Mouse (Mus musculus) large intestine, adult 2 months (tissue): ENCODE results near the gene Rcan2. TPM values are rescaled to one million over a fixed set of nuclear protein-coding genes. Genes with fewer than 3 reads are reported as not detected.

Experiments
- DNase-seq: peaks from one replicate; pipeline ENCODE4 v3.0.0-alpha.2; 2012; ENCODE audit warnings: low read depth, low spot score
- WGBS: fragments of 180-500 bp; shearing (Covaris S2); methylation state at CpG from one replicate; pipeline ENCODE4 v1.1.7; 2018; 5-methylcytosine and 5-hydroxymethylcytosine counted together
- polyA plus RNA-seq: library from polyadenylated mRNA; depleted of rRNA; stranded (reverse); fragments of >200 nt; gene quantifications from 2 replicates; pipeline ENCODE4 v1.2.3, GENCODE M21; 2012; rRNA removed

The Rcan2 gene
- 0.72 and 1.6 TPM in 2 replicates for polyA plus RNA-seq

DNA sequence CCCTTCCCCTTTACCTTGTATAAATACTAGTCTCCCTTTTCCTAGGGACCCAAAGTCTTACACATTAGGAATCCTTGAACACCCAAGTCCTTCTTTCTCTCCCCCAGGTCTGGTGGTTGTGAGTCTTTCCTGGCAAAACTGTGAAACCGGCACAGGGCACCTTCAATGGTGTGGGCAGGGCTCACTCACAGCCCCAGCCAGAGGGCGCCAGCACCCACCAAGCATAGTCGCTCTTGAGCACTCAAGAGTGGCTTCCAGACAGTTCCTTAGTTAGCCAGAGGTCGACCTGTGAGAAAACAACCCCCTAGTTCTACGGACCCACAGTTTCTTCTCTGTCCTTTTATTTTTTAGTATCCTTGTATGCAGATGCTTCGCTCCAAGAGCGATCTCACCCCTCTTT, at the start of gene Rcan2:
Rcan2 (plus strand) TSS at position 275 of the 400 bp plus-strand sequence.
- no peak for DNase-seq
- WGBS, result 3% methylated on average over 7 of the region's 7 CpGs

DNA sequence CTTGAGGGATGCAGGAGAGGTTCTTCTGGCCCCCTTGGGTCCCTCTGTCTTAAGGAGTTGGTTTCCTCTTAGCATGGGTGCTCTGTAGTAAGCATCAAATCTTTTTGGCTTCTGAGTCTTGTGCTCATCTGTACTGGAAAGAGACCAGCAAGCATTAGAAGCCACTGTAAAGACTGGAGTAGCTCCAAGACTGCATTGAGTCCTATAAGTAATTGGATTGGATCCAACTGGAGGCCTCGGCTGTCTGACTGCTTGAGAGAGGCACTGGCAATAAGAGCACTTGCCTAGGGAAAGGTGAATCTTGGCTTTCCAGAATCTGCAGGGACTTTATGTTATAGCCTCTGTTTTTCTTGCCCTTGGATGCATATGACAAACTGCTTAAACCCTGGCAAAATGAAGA, 48.3 kb upstream of the Rcan2 start:
- 31% methylated on average over 1 of the region's 1 CpGs for WGBS
- DNase-seq, result no peak

DNA sequence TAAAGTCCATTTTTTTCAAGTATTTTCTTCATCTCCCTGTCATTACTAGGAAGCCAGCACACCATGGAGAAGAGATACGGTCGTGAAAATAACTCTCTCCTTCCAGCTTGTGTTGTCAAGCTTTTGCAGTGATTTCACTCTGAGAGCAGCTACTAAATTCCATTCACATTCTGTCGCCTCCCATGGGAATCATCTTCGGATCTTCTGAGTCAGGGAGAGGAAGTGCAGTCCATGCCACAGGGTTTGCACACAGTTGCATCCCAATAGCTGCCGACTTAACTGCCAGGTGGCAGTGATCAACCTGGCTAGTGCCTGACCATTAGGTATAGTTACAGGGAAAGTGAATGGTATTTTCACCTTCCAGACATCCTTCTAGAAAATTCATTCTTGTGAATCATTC, 46.5 kb upstream of the Rcan2 start:
- 65% methylated on average over 5 of the region's 5 CpGs for WGBS
- DNase-seq, result no peak

DNA sequence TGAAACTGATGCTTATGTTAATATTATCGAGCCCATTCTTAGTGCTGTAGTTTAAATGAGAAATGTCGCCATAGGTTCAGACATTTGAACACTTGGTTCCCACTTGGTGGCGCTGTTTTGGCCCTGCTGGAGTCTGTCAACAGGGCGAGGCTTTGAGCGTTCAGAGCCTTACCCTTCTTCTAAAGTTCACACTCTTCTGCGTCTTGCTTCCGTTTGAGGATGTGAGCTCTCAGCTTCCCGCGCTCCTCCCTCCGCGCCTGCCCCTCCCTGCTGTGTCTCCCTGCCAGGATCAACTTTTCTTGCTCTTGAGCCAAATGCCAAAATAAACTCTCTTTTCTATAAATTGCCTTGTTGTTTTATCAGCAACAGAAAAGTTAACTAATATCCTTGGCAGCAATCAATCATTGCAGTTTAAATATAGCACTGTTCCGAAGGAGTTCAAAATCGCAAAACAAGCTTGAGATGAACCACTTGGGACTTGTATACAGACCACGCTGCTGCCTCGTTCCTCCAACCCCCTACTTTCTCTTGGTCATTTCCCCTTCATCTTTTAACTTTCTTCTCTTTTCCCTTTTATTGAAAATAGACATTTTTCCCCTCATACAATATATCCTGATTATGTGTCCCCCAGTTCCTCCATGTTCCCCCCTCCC, 42.4 kb upstream of the Rcan2 start:
- WGBS, result 33% methylated on average over 15 of the region's 15 CpGs

DNA sequence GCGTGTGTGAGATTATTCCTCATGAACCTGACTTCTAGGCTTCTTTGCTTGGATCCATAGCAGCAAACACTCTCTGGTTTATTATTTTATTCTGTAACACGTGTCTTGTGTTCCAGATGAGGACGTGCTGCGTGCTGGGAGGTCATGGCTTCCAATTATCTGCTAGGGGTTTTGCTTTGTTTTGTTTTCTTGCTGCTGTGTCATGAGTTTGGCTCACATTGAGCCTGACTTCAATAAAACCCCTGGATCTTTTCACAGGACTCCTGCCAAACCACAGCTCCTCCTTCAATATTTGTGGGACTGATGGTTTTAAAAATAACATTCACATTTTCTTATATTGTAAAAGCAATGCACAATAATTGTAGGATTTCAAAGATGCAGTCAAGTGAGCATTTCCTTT, 16.6 kb upstream of the Rcan2 start:
- 63% methylated on average over 4 of the region's 4 CpGs for WGBS
- DNase-seq, result no peak

More for the DNA sequence above, 42.4 kb upstream of the Rcan2 start:
- DNase-seq, result no peak

DNA sequence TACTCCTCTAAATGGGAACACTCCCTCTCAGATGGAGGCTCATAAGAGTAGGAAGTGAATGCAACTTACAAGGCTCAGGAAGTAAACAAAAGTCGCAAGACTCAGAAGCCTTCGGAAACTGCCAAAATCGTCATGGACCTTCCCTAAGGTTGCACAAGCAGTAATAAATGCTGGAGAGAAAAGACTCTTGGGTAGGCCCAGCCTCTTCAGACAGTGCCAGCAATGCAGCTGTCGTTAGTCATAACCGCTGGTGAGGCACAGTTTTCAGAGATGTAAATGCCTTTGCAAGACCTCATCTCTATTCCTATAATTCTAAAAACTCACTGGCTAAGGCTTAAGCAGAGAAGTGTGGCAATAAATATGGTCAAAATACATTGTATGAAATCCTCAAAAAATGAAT, 12.9 kb upstream of the Rcan2 start:
- no peak for DNase-seq
- 71% methylated on average over 5 of the region's 5 CpGs for WGBS

DNA sequence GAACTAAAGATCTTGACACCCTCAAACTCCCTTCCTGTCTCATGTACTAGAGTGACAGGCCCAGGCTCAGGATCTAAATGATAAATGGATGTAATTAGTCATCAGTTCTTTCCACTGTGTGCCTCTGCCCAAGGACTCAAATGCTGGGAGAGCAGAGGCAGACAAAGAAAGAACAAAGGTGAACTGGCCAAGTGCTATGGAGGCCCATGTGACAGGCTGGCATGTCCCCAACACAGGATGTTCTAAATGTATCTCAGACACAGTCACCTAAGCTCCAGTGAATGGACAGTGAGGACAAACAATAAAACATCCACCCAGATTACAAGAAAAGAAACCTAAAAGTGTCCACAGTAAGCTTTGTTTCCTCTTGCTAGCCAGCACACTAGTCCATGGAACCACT, 11.8 kb upstream of the Rcan2 start:
- DNase-seq, result no peak

DNA sequence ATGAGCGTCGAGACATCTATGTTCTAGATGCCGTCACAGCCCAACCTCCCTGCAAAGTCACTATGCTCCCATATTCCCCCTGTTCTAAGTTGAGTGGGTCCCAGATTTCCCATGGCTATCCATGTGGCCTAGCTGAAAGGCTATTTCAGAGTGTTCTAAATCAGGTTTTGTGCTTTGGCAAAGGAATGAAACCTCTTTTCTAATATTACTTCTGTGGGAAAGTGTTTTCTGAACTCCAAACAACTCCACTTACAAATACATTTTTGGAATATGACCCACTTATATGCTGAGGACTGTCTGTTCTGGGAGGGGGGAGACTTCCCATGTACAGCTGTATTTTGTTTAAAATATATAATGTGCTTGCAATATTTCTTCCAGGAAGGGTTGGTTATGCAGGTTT, 9.4 kb upstream of the Rcan2 start:
- DNase-seq, result no peak
- 93% methylated on average over 3 of the region's 3 CpGs for WGBS

DNA sequence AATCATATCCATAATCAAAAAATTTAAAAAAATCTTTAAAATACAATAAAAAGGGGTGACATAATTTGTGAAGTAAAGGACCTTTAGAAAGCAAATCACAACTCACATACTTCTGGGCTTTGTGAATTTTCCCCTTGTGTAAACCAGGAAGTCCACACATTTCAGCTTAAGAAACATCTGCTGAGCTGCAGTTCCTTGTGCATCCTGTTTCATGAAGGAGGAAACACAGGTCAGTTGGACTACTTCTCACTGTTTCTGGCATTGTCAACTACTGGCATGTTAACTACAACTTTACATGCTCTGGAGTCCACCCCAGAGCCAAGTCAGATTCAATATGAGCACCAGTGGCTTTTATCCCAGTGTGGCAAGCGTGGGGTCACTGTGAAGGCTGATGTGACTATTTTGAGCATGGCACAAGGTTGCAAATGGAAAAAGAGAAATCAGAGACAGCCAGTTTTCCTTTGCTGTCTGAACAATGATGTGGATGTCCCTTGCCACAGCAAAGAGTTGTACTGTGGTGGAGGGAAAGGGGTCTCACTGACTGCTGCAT, 6.3 kb upstream of the Rcan2 start:
- no peak for DNase-seq
- WGBS, result 62% methylated on average over 1 of the region's 1 CpGs

DNA sequence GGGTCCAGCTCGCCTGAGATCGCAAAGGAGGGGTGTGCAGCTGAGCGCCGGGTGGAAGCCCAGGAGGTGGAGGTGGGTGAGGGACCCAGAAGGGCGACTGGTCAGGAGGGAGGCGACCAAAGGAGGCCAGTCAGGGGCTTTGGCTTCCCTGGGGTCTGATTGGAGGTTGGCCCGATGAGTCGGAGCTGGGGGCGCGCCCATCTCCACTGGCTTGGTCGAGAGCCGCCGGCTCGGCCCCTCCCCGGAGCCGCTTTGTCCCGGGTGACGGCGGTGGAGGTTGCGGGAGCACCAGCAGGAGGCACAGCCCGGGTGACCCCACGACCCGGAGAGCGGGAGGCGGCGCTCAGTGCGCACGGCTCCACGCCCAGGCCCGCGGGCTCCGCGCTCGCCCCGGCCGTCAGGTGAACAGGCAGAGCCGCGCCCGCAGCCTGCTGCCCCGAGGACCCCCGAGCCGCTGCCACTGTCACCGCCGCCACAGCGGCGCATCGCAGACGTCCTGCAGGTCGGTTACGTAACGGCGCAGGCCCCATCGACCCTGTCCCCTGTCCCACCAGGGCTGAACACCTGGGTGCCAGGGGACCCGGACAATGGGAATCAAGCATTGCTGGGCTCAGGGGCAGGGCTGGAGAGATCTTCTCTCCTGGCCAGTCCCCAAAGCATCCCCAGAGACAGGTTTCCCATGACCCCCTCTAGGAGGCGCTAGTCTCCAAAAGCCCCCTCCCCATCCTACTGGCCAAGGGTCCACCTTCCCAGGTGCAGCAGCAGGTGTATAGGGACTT, 633 bp downstream of the Rcan2 start:
- WGBS, result under 1% methylated on average over 55 of the region's 55 CpGs
- DNase-seq, result no peak

DNA sequence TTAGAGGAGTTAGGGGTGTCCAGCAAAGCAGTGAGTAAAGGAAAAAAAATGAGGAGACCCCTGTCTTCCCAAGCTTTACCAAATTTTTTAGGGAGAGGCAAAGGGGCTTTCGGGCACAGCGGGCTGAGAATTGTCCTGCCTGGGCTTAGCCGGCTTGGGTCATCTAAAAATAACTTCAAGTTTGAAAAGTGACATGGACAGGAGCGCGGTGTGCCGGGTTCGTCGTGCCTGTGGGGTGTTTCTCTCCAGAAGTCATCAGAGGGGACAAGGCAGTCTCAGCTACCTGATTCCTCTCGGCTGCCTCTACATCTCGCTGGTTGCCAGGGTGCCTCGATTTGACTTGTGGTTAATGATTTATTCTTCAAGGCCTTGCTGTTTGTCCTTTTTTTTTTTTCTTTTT, 1.3 kb downstream of the Rcan2 start:
- no peak for DNase-seq

DNA sequence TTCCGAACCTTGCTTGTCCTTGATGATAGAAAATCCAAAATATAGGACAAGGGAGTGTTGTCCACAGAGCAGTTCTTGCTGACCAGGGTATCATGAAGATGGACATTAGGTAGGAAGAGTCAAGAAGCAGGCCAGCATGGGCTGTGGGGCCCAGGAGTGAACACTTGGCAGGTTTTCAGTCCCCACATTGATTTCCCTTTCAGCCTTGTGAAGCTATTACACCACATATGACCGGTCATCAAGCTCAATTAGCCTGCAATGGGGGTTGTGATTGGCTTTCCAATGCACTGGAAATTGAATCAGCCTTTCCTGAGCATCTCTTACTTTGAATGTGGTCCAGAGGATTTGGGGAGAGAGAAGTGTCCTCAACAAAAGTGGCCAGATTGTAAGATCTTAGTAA, 2.0 kb downstream of the Rcan2 start:
- WGBS, result 70% methylated on average over 2 of the region's 2 CpGs
- no peak for DNase-seq

More for the DNA sequence above, 1.3 kb downstream of the Rcan2 start:
- WGBS, result 31% methylated on average over 11 of the region's 11 CpGs

DNA sequence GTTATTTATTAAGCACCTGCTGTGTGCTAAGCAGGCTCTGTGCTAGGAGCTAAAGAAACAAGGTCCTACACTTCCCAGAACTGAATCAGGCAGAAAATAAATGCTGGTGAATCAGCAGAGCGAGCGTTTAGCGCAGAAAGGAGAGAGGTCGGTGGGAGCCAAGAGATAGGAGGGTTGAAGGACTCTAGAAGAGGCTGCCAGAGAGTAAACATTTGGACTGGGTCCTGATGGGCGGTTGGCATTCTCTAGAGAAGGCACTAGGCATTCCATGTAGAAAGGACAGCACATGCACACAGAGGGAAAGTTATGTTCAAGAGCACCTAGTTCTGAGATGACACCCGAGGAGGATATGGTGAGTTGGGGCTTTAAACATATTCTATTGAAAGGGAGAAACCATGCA, 2.6 kb downstream of the Rcan2 start:
- 76% methylated on average over 6 of the region's 6 CpGs for whole genome bisulfite sequencing

DNA sequence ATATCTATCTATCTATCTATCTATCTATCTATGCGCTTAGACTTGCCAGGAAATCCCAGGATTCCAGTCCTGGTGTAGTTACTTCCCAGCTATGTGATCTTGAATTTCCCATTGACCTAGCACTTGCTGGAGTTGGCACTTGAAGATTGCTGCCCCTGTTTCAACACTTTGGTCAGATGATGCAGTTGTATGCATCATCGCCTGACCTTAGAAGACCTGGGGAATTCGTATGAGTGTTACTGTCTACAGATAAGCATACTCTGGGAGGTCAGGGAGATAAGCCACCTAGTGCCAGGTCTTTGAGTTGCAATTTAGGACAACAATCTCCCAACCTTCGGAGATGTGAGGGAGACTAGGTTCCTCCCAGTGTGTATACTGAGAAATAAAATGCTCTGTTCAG, 5.7 kb downstream of the Rcan2 start:
- DNase-seq, result no peak
- WGBS, result 70% methylated on average over 4 of the region's 4 CpGs

More for the DNA sequence above, 2.6 kb downstream of the Rcan2 start:
- no peak for DNase-seq

DNA sequence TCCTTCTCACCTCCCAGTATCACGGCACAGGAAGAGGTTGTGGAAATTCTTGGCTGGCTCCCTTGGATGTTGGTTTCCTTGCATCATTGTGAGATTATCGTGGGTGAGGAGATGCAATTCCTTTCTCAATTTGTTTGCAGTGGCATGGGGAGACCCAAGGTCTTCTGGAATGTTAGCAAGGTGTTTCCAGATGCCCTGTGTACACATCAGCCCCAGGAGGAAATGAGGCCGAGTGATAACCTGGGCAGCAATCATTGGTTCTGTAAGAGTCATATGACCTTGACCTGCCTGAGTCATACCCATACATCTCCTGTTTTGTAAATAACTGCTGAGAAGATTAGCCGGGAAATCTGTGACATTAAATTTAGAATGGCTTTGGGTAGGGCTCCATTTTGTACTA, 10.3 kb downstream of the Rcan2 start:
- no peak for DNase-seq
- 24% methylated on average over 4 of the region's 4 CpGs for WGBS

DNA sequence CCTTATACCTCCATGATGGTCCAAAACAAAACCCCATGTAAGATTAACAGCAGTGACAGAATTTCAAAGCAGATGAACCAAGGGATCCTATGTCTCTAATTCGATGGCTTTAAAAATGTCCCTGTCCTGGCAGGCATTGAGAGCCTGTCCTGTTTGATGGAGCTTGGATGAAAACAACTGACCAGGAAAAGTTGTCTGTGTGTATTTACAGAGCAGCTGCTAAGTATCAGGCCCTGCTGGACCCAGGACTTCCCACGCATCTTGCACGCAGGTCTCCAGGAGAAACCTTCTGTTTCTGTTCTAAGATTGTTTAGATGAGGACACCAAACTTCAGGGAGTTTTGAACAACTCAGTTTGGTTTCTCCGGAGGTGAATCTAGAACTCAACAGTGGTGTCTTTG, 14.2 kb downstream of the Rcan2 start:
- DNase-seq, result no peak
- 73% methylated on average over 4 of the region's 4 CpGs for WGBS

DNA sequence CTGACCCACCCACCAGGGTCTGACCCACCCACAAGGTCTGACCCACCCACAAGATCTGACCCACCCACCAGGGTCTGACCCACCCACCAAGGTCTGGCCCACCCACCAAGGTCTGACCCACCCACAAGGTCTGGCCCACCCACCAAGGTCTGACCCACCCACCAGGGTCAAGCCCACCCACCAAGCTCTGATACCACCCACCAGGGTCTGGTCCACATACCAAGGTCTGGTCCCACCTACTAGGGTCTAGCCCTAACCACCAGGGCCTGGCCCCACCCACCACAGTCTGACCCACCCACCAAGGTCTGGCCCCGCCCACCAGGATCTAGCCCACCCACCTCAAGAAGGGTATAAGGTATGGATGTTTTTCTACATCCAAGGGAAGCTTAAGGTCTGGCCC, 15.3 kb downstream of the Rcan2 start:
- 64% methylated on average over 1 of the region's 1 CpGs for WGBS

DNA sequence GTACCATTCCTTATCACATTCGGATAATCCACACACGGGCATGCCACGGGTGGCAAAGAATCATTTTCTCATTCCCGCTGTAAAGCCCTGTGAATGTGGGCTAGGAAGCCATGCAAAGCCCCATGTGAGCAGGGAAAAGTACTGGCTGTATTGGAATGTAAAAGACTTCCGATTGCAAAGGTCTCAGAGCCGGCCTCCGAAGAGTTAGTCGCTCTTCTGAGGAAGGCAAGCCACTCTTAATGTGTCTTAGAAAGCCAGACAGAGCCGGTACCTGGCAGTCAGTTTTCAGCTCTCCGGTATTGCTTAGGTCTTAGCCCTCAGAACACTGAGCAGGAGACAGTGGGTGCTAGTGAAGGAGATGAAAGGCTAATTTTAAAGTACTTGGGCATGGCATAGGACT, 16.0 kb downstream of the Rcan2 start:
- WGBS, result 90% methylated on average over 10 of the region's 10 CpGs
- DNase-seq, result no peak

More for the DNA sequence above, 15.3 kb downstream of the Rcan2 start:
- no peak for DNase-seq

DNA sequence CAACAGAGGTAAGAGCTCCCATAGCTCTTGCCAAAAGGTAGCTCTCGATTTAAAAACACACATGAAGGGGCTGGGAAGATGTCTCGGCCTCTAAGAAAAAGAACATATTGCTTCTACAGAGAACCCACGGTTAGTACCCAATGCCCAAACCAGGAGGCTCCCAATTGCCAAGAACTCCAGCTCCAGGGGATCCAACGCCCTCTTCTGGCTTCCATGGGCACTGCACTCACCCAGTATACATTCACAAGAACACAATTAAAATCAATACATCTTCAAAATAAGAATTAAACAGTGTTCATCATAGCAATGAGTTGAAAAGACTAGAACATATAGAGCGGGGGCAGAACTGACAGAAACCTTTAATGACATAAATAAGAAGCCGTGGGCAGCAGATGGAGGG, 17.2 kb downstream of the Rcan2 start:
- 81% methylated on average over 6 of the region's 6 CpGs for WGBS
- no peak for DNase-seq

DNA sequence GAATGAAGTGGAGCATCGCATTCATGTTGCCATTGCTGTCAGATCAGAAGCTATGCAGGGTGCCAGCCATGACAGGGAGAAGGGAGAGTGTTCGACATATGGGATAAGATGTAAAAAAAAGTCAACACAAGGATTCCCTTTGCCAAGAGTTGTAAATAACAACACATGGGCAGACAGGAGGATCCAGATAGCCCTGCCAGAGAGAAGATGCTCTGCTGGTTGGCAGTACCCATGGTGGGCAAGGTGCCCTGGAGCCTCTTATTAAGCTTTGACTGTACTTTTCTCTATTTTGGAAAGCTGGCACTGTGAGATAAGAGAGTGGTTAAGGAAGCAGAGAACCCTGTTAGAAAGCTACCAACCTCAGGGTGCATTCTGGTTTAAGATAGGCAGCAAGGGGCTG, 19.8 kb downstream of the Rcan2 start:
- WGBS, result 88% methylated on average over 2 of the region's 2 CpGs
- DNase-seq, result no peak

DNA sequence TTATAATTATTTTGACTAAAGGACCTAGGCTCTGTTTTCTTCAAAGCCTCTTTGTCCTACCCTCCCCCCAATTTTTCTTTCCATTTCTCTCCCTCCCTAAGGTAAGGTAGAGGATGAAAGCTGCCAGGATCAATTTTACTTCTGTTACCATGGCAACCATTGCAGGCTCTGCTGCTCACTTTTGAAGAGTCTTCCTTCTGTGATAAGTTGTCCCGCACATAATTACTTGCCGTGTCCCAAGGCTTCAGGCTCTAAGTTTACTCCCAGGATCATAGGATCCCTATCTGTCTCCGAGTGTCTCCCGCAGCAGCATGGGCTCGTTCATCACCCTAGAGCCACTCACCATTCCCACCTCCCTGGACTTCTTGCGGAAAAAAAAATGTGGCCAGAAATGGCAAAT, 21.1 kb downstream of the Rcan2 start:
- WGBS, result 82% methylated on average over 6 of the region's 6 CpGs
- DNase-seq, result no peak
